Mouse (Mus musculus) ES-E14 (cell line): ENCODE data around the gene Tas2r129.

ENCODE experiments used
- CHD2 ChIP-seq: IDR thresholded peaks from 2 replicates; pipeline ENCODE4 v1.6.1; 2014; ENCODE audit warnings: mild to moderate bottlenecking, low read depth, low read length, inconsistent platforms
- HCFC1 ChIP-seq: IDR thresholded peaks from 2 replicates; pipeline ENCODE4 v1.6.1; 2012; ENCODE audit warnings: low read length, inconsistent platforms, borderline replicate concordance; ENCODE audit not compliant: insufficient read depth
- MAFK ChIP-seq: IDR thresholded peaks from 2 replicates; pipeline ENCODE4 v1.6.1; 2014; ENCODE audit warnings: mild to moderate bottlenecking, low read depth, low read length, inconsistent platforms; ENCODE audit not compliant: insufficient read depth
- ZC3H11A ChIP-seq: IDR thresholded peaks from 2 replicates; pipeline ENCODE4 v1.6.1; 2012; ENCODE audit warnings: low read depth, mild to moderate bottlenecking, inconsistent platforms, low read length, borderline replicate concordance
- ZNF384 ChIP-seq: IDR thresholded peaks from 2 replicates; pipeline ENCODE4 v1.6.1; 2012; ENCODE audit warnings: low read depth, low read length, inconsistent platforms

DNA sequence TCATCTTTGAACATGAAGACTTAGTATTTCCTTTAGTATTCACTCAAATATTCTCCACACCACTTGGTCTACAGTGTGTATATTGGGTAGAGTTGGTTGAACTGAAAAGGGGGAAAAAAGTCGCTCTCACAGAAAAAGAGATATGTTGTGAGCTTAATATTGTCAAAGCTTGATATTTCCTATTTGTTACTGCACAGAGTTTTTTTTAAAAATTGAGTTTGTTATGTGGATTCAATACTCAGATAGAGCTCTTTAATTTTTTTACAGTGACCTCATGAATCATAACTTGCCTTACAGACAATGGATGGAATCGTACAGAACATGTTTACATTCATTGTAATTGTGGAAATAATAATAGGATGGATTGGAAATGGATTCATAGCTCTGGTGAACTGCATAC is at the start of gene Tas2r129:
- no peak for TF ChIP-seq MAFK
- TF ChIP-seq HCFC1, result no peak
- no peak for TF ChIP-seq ZC3H11A
- TF ChIP-seq ZNF384, result no peak
- no peak for TF ChIP-seq CHD2
